Mouse (Mus musculus) spleen, postnatal 14 days (tissue): ENCODE data around the gene Fitm1.

ENCODE experiments used
- DNase-seq, 2 experiments: peaks; one replicate each; pipeline ENCODE4 v3.0.0; 2021 to 2022; ENCODE audit warnings: low spot score in 2 of 2

Gene Fitm1

GRCm38 (mm10) chr14:55567496-55567895, 7.9 kb upstream of the Fitm1 start:
- DNase-seq, result no peak

- no peak for DNase-seq
Observed at GRCm38 (mm10) chr14:55570588-55570987, 4.8 kb upstream of the Fitm1 start.

- DNase-seq, result no peak
Observed at GRCm38 (mm10) chr14:55571760-55572159, 3.7 kb upstream of the Fitm1 start.

- DNase-seq, result no peak
Observed at GRCm38 (mm10) chr14:55575711-55576110, 294 bp downstream of the Fitm1 start.

GRCm38 (mm10) chr14:55576376-55576775, 959 bp downstream of the Fitm1 start:
- no peak for DNase-seq

GRCm38 (mm10) chr14:55577871-55578667, 2.7 kb downstream of the Fitm1 start, which contains the start of gene Psme1:
Psme1 (plus strand) TSS chr14:55578123.
- DNase-seq, result peak; percentile 61 to 68

- peak; percentile 31 to 46 for DNase-seq
Observed at GRCm38 (mm10) chr14:55578668-55579269, 3.4 kb downstream of the Fitm1 start.

GRCm38 (mm10) chr14:55579511-55580496, 4.4 kb downstream of the Fitm1 start:
- no peak for DNase-seq

- no peak for DNase-seq
Observed at GRCm38 (mm10) chr14:55580731-55581130, 5.3 kb downstream of the Fitm1 start.

GRCm38 (mm10) chr14:55581981-55582681, 6.7 kb downstream of the Fitm1 start:
- DNase-seq, result peak in 1 of 2 experiments; percentile 36

GRCm38 (mm10) chr14:55584303-55584701, 8.9 kb downstream of the Fitm1 start:
- no peak for DNase-seq

- peak; percentile 69 to 71 for DNase-seq
Observed at GRCm38 (mm10) chr14:55584702-55585565, 9.5 kb downstream of the Fitm1 start, which contains the start of gene Emc9. Emc9 (minus strand) TSS chr14:55585302.

- no peak for DNase-seq
Observed at GRCm38 (mm10) chr14:55585566-55585960, 10.1 kb downstream of the Fitm1 start.

GRCm38 (mm10) chr14:55586149-55586548, 10.7 kb downstream of the Fitm1 start:
- no peak for DNase-seq

GRCm38 (mm10) chr14:55589271-55589670, 13.9 kb downstream of the Fitm1 start:
- no peak for DNase-seq

GRCm38 (mm10) chr14:55589771-55590448, 14.5 kb downstream of the Fitm1 start:
- DNase-seq, result no peak

GRCm38 (mm10) chr14:55590748-55591330, 15.4 kb downstream of the Fitm1 start, which contains the start of gene Psme2:
Psme2 (minus strand) TSS chr14:55591113.
- peak; percentile 66 to 68 for DNase-seq

GRCm38 (mm10) chr14:55591331-55591891, 16.0 kb downstream of the Fitm1 start, which contains the start of gene Rnf31:
Rnf31 (plus strand) TSS chr14:55591708.
- DNase-seq, result peak; percentile 82

GRCm38 (mm10) chr14:55592226-55592625, 16.8 kb downstream of the Fitm1 start:
- DNase-seq, result no peak
